Mouse (Mus musculus) gastrocnemius, adult 8-10 months (tissue): Measurements from ENCODE around the gene Chrm2. TPM values are rescaled to one million over a fixed set of nuclear protein-coding genes. Genes with fewer than 3 reads are reported as not detected.

Experiments used
- DNase-seq, 2 experiments: peaks; one replicate each; pipeline ENCODE4 v3.0.0; 2022; ENCODE audit warnings: low spot score in 2 of 2
- total RNA-seq, 4 experiments: library from RNA; stranded (reverse); gene quantifications; 2 replicates each; pipeline ENCODE4 v1.2.4; 2022

The Chrm2 gene
- total RNA-seq, result under 1 TPM in 1 of 4 experiments, not detected in 3; 0.16 TPM

DNA sequence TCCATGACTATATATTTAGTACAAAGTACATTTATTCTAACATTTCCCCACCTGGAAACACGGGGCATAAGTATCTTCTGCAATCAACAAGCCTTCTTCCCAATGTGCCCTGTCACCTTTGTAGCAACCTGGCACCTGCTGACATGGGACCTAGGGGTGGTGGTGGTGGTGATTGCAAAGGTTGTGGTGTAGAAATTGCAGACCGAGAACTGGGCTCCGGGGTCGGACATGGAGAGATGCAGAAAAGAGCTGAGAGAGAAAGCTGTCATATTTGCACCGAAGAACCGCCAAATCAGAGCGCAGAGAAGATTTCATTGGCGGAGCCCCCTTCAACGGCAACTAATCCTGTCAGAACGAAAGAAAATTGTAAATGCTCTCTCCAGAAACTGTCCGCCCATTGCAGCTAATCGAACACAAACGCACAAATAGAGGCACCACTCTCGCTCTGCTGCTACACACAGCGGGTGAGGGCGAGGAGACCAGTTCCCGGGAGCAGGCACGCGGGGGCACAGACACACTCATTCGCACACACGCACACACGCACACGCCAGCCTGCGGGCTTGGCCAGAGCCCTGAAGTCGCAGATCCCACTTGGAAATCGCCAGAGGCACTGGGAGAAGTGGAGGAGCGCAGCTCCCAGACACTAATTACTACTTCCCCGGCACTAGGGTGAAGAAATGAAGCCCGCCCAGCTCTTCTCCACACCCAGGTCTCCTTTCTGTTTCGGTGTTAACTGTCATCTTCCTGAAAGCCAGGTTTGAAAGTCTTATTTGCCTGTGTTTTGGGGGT lies at the start of gene Chrm2:
Chrm2 (plus strand) TSS at position 473 of the 789 bp plus-strand sequence.
- DNase-seq, result no peak

- no peak for DNase-seq
Measured at GRCm38 (mm10) chr6:36373983-36374382, 13.9 kb upstream of the Chrm2 start.

DNA sequence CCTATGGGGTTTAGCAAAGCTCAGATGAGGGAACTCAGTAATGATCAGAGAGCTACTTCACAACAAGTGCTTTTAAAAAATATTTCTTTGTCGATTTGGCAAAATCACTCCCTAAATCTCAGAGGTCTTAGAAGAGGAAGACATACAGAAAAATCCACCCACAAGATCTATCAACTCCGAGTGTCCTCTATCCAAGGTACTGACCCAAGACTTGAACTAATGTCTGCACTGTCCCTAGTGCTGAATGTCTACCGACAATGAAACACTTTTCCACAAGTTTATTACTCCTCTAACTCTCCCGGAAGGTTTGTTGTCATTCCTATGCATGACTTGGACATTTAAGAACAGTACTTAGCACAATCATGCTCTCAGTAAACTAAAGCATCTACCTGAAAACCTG lies 9.9 kb upstream of the Chrm2 start:
- DNase-seq, result no peak

DNA sequence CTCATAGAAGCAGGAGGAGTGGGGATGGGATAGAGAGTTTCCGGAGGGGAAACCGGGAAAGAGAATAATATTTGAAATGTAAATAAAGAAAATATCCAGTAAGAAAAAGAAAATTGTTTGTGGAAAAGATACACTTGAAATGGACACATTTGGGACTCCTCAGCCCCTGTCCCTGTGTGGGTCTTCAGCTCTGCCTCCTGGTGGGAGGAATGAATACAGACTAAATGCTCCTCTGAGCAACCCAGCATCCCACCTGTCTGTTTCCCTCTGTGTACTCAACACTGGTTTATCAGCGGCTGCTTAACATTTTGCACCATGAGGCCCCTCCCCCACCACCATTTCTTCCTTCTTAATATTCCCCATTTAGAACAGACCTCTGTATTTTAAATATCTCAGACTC lies 3.8 kb upstream of the Chrm2 start:
- DNase-seq, result no peak

DNA sequence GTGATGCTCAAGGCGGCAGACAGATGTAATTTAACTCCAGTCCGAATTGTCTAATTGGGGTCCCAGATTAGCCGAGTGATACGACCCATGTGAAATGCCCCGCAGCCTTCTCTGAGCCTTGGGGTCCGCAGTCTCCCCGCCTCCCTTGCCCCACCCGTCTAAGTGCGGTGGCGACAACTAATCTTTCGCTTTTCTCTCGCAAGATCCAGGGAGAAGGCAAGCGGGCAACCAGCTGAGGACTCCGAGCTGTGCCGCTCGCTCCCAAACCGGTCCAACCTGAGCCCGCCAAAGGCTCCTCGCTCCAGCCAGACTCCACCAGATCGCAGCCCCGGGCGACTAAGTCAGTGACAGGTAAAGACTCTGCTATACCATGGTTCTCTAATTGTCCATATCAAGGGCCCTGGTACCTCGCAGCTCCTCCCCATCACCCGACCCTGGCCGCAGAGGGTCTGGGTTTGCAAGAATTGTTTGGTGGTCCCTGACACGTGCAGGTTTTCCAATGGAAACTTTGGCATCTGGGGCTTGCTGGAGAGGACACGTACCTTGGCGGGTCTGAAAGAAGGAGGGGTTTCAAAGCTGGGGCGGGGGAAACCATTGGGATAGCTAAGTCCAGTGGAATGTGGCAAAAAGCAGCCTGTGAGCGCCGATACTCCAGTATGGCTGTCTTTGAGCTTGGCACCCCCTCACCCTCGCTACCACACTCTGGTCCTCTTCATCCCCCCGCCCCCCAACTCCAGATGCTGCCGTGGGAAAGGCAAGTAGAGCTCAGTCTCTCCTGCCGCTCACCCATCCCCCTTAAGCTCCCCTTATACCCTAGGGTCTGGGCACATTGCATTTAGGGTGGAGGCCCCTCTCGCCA lies 746 bp downstream of the Chrm2 start:
- DNase-seq, result no peak

DNA sequence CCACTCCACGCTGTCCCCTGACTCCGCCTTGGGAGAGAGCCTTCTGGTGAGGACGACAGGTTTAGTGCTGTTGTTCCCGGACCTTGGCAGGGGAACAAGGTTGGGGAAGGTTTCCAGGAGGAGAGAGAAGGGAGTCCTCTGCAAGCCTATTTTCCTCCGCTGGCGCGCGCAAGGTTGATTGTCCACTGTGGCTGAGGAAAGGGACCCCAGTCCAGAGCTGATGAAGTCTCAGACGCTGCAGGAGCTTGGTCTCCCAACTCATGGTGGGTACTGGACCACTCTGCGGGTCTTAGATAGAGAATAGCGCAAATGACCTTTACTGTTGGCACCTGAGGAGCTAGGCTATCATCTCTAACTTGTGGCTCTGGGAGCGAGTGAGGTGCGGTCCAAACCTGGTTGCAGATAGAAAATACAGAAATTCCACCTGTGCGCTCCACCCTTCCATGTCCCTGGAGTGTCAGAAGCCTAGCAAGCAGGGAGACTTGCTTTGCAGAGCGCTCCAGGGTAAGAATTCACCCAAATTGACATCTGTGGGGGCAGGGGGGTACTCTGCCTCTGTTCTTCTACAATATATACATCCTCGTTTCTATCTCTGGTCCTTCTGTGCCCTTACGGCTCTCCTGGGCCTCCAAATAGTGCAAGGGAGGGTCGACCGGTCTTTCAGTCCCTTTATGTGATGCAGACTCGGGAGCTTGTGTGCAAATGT lies 1.5 kb downstream of the Chrm2 start:
- no peak for DNase-seq

DNA sequence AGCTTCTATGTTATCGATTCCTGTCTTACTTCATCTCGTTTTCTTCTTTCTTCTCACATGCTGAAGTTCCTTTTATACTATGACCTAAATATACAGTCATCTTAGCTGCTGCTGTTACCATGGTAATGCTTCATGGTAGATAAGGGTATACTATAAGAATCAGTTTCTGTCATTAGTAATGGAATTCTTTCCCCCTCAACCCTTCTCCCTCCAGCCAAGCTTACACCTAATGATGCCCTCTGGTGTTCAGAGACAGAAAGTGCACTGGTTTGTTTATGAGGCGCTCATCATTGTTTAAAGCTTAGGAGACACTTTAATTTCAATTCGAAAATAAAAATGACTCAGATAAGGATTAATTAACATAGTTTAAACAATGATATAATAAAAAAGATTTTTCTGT lies 5.8 kb downstream of the Chrm2 start:
- no peak for DNase-seq

DNA sequence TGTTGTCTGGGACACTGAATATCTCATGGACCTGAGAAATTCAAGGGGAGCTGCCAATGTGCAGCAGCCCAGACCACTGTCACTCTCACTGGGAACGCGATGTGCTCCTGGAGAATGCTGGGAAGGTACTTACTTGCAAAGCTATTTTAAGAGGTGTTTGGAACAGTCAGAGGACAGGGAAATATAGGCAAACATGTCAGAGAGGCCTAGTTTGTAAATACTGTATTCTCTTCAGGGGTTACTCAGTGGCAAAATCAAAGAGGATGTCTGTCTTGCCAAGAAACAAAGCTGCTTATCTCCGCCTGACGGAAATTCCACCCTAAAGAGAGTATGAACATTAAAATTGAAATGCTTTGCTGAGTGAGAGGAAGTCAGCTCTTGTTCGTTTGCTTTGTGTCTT lies 17.3 kb downstream of the Chrm2 start:
- no peak for DNase-seq

DNA sequence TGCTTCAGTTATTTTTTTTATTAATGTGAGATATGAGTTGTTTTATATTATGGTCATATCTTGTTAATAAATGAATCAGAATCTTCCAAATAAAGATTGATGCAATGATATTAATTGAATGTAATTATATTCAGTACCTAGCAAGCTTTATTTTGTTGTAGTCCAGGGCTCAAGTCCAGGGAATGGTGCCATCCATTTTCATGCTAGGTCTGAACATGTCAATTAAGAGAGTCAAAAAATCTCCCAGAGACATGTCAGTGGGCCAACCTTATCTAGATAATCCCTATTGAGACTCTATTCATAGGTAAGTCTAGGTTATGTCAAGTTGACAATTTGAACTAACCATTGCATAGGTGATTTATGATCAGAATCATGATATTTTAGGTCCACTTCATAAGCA lies 21.1 kb downstream of the Chrm2 start:
- no peak for DNase-seq

- no peak for DNase-seq
Measured at GRCm38 (mm10) chr6:36410057-36410456, 22.2 kb downstream of the Chrm2 start.

- DNase-seq, result no peak
Measured at GRCm38 (mm10) chr6:36419716-36420115, 31.8 kb downstream of the Chrm2 start.

GRCm38 (mm10) chr6:36437964-36438363 lies 50.1 kb downstream of the Chrm2 start:
- no peak for DNase-seq

DNA sequence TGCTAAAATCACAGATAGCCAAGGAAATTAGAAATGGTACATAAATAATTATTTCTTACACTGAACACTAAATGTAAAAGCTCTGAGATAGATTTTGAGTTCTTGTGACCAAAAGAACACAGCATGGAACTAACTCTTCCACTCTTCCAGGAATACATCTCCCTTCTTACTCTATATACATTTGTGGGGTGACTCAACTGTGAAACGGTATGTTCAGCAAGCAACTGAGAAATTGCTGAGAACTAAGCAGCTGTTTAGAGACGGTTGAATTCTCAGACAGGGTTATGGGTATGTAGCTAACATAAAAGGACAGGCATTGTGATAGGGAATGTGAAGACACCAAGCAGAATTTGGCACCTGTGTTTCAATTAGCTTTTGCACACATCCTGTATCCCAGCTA lies 51.3 kb downstream of the Chrm2 start:
- DNase-seq, result no peak

GRCm38 (mm10) chr6:36451480-36451879 lies 63.6 kb downstream of the Chrm2 start:
- DNase-seq, result no peak

DNA sequence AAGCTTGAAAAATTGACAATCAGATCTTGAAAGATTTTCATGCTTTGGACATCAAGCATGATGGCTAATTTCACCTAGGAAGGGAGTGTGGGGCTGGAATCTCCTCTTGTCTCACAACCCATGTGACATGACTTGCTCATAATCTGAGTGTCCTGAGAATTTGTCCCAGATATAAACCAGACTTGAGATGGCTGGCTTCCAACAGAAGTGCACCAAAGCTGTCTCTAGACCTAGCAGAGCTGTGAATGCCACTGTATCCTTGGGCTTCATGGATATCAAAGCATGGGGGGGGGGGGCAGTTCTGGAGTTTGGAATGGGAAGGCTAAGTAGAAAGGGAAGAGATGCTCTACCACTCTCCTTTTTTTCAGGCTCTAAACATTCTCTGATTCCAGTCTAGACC lies 67.2 kb downstream of the Chrm2 start:
- DNase-seq, result no peak

DNA sequence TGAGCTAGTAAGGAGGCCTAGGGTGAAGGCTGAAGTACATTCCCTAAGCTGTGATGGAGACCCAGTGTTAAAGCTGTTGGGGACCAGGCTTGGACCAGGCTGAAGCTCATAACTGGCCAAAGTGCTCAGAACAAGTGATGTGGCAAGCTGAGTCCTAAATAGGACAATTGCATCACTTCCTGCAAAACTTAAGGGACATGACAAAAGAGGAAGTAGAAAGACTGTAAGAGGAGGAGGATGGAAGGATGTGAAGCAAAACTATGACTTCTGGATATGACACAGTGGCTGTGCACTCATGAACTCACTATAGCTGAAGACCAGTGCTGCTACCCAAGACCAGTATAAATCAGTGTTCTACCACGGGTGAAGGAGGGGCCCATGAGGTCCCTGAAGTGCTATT lies 69.1 kb downstream of the Chrm2 start:
- DNase-seq, result no peak

- DNase-seq, result no peak
Measured at GRCm38 (mm10) chr6:36464008-36464407, 76.1 kb downstream of the Chrm2 start.

GRCm38 (mm10) chr6:36484132-36484665 lies 96.3 kb downstream of the Chrm2 start:
- no peak for DNase-seq

DNA sequence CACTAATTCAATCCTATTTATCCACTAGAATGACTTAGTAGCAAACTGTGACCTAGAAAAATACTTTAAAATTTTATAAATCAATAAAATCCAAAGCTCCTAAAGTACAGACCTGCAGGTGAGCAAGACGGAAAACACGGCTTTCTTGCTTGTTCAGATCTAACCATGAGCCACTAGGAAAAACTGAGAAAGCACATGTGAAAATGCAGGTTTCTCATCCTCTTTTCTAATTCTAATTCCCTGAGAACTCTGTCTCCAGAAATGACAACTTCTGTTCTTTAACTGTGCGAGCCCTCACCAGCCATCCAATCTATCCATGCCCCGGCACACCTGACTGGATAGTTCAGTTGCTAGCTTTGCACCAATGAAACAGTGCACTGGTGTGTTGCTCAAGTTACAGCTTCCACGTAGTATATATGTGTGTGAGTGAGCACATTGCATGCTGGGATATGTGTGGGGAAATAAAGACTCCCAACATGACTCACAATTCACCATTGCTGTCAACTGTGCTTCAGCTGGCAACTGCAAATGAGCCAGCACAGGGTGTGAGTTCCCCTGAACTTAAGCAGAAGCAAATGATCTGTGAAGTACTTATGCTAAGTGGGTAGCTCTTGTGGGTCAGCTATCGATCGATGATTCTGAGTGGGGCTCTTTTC lies 119.3 kb downstream of the Chrm2 start:
- DNase-seq, result no peak

DNA sequence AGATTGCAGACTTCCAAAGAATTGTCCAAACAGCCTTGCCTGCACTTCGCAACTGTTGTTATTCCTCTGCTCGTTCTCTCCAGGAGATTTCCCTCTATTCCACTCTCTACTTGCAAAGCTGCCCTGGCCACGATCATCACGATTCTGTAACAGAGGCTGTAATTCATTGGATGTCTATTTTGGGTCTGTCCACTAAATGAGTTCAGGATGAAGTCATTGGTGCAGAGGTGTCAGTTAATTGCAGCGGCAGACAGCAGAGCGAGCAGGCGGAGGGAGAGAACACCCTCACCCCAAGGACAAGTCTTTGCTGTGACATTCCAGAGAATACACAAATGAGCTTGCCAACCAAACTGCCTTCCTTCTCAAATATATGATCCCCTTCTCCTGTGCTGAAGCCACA lies 120.1 kb downstream of the Chrm2 start:
- DNase-seq, result no peak

DNA sequence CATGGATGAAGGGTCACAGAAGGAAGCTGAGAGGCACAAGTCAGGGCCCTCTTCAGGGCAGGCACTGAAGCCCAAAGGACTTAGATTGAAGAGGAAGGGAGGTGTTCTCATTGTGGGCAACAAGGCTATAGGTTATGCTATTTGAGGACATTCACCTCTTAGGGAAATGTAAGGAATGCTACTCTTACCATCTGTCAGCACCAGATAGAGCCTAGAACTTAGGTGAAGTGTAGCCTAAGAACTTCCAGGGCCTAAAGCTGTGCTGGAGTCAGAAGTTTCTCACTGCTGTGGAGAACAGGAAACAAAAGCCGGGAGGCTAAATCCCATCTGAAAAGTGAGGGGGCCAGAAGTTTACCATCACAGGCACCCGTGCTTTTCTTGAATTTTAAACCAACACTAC lies 120.6 kb downstream of the Chrm2 start:
- no peak for DNase-seq
